Mouse (Mus musculus) cerebellum, postnatal 25 days (tissue): ENCODE measurements around the gene Actr10.

Experiments
- DNase-seq, 2 experiments: peaks; one replicate each; pipeline ENCODE4 v3.0.0; 2021; ENCODE audit warnings: mixed read lengths in 2 of 2

The Actr10 gene

GRCm38 (mm10) chr12:70968141-70968790, 30.6 kb downstream of the Actr10 start:
- DNase-seq: peak; percentile 84 to 88

DNA sequence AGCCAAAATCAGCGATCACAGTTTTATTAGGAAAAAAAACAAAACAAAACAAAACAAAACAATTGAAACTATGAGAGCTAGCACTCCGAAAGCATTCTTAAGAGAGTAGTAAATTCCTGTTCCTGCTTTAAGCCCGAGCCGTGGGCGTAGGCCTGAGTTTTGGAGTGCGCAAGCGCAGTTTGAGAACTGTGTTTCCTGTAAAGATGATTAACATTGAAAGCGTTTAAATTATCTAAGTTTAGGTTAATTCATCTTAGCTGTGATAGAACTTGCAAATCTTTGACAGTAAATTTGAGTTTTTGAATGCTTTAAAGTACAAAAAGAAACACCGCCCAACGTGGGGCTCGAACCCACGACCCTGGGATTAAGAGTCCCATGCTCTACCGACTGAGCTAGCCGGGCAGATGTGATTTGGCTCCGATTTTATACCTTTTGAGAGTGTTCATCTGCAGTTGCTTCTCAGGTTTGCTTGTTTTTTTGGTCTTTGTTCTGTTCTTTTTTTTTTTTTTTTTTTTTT, 31.2 kb downstream of the Actr10 start:
- peak; percentile 85 to 86 for DNase-seq

DNA sequence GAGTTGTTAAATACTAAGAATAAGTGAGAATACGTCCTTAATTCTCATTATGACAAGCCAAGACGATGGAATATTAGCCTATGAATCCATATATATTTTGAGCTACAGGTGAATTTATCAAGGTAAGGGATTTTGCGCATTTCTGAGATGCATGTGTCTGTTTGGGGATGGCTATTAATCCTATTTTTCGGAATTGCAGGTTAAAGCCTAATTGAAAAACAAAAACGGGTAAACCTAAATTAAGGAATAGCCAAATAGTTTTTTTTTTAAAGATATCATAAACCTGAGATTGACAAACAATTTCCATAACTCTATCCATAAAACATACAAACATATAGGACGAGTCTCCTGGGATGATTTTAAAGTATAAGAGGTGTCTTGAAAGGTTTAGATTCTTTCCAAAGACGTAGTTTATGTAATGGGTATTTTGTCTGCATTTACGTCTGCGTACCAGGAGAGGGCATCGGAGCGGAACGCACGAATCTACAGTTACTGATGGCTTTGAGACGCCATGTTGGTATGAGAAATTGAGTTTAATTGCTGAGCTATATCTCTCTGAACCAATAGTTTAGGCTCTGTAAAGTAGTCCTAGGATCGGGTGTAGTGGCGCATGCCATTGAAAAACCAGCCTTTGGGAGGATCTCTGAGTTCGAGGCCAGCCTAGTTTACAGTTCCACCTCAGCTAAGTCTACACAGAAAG, 32.0 kb downstream of the Actr10 start:
- DNase-seq: peak; percentile 66 to 74

GRCm38 (mm10) chr12:70973831-70974230, 36.2 kb downstream of the Actr10 start:
- peak in 1 of 2 experiments; percentile 15 for DNase-seq

- peak; percentile 94 to 95 for DNase-seq
Observed at GRCm38 (mm10) chr12:70974441-70975266, 37.0 kb downstream of the Actr10 start, which contains the start of gene Psma3. Gene Psma3, plus strand, starts transcription at chr12:70974621.

GRCm38 (mm10) chr12:70975406-70975805, 37.7 kb downstream of the Actr10 start:
- DNase-seq: no peak

- no peak for DNase-seq
Observed at GRCm38 (mm10) chr12:70975891-70976290, 38.2 kb downstream of the Actr10 start.

- no peak for DNase-seq
Observed at GRCm38 (mm10) chr12:70978345-70978744, 40.7 kb downstream of the Actr10 start.

DNA sequence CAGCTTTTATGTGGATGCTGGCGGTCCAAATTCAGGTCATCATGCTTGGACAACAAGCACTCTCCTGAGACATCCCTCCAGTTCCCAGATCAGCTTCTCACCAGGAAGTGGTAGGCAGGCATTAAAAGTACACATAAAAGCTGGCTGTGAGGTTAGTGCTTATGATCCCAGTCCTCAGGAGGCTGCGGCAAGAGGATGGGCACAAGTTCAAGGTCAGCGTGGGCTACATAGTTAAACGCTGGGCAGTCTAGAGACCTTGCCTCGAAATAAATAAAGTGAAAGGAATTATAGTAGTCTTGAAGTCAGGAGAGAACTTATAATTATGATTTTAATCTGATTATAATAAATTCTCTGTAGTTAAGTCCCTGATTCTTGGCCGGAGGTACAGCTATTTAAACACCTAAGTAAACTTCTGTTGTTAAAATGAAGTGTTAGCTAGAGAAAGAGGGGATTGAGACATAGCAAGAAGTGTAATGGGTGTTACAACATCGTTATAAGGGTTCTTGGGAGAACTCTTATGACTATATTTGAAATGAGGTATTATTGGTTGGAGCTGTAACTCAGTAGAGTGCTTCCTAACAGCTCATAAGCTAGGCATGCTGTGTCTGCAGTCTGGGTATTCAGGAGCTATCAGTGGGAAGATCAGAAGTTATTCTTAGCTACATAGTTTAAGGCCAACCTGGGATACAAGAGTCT, 47.3 kb downstream of the Actr10 start:
- no peak for DNase-seq

DNA sequence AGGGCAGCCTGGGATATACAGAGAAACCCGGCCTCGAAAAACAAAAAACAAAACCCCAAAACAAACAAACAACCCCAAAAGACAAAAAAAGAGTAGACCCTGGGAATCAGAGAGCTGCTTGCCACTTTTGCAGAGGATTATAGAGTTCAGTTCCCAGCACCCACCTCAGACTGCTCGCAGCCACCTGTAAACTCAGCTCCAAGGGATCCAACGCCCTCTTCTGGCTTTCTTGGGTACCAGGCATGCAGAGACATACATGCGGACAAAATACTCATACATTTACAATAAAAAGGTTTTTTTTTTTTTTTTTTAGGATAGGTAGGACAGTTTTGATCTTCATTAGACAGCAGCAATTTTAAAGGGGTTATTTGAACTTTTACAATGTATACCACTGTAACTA, 59.6 kb downstream of the Actr10 start:
- DNase-seq: no peak

DNA sequence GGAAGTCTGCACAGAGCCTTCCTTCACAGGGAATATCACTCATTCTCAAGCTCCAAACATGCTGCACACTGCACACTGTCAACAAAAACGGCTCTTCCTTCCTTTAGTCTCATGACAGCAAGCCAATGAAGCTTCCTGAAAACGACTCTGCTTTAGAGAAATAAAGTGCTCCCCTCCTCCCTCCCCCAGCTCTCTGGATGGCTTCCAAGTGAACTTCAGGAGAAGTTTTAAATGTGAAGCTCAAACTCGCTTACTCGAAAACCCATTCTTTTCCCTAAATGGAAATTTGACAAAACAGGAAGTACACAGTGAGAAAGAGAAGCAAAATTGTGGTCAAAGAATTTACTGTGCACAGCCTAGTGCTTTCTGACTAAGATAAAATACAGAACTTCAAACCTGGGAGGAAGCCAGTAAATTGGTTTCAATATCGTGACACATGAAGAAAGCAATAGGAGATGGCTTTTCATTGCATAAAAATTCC, 61.8 kb downstream of the Actr10 start:
- DNase-seq: no peak

DNA sequence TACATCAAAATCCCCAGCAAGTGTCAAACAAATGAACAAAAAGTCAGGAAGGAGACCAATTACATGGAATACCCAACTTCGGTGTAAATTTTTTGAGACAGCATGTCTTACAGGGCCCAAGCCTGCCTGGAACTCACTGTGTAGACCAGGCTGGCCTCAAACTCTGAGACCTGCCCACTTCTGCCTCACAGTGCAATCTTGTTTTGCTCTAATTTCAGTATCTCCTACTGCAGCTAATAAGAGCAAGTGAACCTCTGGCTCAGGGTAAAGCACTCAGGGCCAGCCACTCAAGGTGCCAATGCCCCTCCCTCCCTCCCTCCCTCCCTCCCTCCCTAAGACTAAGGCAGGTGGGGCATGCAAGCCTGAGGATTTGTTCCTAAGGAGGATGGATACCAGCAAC, 62.7 kb downstream of the Actr10 start:
- DNase-seq: no peak

DNA sequence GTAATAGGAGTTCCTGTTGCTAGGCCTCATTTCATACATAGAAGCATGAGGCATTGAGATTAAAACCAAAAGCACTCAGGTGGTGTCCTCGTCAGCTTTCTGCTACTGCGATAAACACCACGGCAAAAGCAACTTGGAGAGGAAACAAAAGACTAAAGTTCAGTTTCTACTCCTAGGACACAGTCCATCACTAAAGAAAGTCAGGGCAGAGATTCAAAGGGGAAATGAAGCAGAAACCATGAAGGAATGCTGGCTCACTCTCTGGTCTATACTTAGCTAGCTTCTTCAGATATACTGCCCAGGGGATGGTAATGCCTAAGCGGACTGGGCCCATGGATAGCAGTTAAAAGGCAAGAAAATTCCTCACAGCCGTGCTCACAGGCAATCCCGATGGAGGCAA, 63.8 kb downstream of the Actr10 start:
- DNase-seq: no peak

DNA sequence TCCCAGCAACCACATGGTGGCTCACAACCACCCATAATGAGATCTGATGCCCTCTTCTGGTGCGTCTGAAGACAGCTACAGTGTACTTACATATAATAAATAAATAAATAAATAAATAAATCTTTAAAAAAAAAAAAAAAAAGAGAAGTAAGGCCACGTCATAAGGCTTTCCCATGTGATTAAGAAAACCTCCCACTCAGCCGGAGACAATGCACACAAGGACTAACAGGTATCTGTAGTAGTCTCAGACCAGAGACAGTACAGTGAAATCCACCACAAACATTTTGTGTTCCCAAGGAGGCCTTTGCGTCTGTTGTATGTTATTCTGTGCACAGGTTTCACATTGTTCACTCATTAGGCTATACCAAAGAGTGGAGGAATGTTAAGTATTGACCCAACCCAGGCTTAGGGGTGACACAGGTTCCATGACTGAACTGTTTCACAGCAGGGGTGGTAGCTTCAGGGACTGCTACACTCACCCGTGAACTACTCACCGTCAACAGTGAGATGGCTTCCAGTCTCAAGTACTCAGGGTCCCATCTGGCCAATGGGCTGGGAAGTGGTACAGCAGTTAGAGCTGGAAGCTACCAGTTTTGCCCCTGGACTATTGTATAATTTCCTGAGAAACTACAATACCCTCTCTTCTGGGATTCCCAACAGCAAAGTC, 66.2 kb downstream of the Actr10 start:
- DNase-seq: no peak

- DNase-seq: no peak
Observed at GRCm38 (mm10) chr12:71006141-71006540, 68.5 kb downstream of the Actr10 start.

DNA sequence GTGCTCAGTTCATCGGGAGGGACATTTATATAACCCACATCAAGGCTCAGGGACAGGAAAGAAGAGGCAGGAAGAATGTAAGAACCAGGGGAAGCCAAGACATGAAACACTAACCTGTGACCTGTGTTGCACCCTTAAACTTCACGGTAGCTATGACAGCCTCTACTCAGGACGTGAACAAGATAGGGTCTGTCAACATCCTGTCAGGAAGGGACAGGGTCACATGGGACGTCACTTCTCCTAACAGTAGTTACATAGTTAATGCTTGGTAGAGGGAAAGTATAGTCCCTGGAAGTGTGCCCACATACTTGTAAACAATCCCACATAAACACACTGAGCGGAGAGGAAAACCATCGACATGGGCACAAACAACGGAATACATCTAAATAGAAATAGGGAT, 69.2 kb downstream of the Actr10 start:
- DNase-seq: no peak

- DNase-seq: no peak
Observed at GRCm38 (mm10) chr12:71009769-71010168, 72.1 kb downstream of the Actr10 start.
